Mouse (Mus musculus) adrenal gland, adult 2 months (tissue): ENCODE results near the gene Vhl. TPM values are rescaled to one million over a fixed set of nuclear protein-coding genes. Genes with fewer than 3 reads are reported as not detected.

Experiments
- DNase-seq: peaks from one replicate; pipeline ENCODE4 v3.0.0; 2021
- long read RNA-seq: library from polyadenylated mRNA; stranded (forward); transcript quantifications from one replicate; pipeline ENCODE4 v2.0.0, GENCODE M21; 2021
- polyA plus RNA-seq: library from polyadenylated mRNA; depleted of rRNA; stranded (reverse); fragments of >200 nt; gene quantifications from 2 replicates; pipeline ENCODE4 v1.2.3, GENCODE M21; 2012; rRNA removed
- total RNA-seq, 2 experiments: library from RNA; stranded (reverse); gene quantifications; 2 replicates each; pipeline ENCODE4 v1.2.3; 2021

Gene Vhl
- total RNA-seq (10 to 100 TPM; 22.5 to 26.3 TPM), polyA plus RNA-seq (16.8 and 21.4 TPM in 2 replicates)
- long read RNA-seq, transcript Vhl-201 (3 exons, 2,792 nt): major isoform, 36 of 36 reads
- long read RNA-seq, partial matches to known transcripts: 0 of 36 reads
- long read RNA-seq, other reads (novel, unspliced or antisense): 0 of 36 reads

DNA sequence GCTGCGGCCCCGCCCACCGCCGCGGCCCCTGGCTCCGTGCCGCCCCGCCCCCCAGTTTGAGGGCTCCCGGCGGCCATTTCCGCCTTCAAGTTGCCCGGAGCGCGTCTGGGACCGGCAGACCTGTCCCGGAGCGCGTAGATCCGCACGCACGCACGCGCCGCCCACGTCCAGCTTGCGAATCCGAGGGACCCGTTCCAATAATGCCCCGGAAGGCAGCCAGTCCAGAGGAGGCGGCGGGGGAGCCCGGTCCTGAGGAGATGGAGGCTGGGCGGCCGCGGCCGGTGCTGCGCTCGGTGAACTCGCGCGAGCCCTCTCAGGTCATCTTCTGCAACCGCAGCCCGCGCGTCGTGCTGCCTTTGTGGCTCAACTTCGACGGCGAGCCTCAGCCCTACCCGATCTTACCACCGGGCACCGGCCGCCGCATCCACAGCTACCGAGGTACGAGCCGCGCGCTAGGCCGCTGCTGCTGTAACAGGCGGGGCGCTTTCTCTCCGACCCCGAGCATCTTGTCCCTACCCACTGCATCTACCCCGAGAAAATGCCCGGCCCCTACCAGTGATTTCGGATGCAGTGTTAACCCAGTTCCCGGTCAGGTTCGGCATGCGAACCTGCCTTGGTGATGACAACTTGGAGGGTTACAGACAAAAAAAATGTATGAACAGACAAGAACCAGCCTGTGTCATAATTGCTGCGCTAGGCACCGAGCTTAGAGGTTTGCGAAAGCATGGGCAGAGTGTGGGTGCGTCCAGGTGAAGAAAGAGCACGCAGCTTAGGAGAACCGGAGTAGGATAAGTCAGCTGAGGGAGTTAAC, at the start of gene Vhl:
Gene Vhl (plus strand): TSS at position 19 of the 811 bp plus-strand sequence.
- peak; percentile 94 for DNase-seq

DNA sequence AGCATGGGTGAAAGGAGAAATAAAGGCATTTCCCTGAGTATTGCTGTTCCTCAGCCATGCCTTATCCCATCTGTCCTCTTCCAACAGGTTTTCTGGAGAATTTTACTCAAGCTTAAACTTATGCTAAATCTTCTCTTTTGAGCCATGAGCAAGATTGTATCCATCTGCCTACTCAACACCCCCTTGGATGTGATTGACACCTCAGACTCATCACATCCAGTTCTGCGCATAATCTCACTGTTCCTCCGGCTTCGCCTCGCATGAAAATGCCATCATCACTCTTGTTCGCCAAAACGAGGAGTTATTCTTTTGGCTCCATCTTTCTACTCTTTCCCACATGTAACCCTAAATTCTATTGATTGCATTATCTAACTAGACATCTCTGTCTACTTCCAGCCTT, 47.7 kb upstream of the Vhl start:
- DNase-seq: no peak

DNA sequence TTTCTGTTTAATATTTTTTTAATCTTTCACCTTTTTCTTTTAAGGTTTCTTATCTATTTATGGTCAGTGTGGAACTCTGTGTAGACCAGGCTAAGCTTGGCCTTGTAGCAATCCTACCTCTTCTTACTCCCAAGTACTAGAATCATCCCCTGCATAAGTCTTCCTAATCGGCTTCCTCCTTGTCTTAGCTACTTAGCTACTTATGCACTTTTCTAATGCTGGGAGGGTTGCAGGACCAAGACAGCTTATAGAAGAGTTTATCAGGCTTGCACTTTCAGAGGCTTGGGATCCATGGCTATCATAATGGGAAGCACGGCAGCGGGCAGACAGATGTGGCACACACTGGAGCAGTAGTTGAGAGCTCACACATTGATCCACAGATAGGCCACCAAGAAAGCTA, 44.5 kb upstream of the Vhl start:
- no peak for DNase-seq

DNA sequence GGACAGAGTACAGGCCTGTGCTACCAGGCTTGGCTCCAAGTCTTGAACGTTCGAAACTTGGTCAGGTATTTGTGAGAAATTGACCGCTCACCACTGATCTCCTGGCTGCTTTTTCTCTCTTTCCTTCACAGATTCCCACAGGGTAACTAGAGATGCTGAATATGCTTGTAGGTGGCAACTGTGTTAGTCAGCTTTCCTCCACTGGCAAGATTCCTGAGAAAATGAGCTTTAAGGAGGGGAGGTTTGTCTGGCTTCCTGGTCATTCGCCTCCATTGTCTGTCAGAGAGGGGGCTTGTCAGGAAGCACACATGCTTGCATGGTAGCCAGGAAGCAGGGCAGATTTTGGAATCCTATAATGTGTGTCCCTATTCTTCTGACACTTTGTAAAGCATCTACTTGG, 40.7 kb upstream of the Vhl start:
- DNase-seq: no peak

DNA sequence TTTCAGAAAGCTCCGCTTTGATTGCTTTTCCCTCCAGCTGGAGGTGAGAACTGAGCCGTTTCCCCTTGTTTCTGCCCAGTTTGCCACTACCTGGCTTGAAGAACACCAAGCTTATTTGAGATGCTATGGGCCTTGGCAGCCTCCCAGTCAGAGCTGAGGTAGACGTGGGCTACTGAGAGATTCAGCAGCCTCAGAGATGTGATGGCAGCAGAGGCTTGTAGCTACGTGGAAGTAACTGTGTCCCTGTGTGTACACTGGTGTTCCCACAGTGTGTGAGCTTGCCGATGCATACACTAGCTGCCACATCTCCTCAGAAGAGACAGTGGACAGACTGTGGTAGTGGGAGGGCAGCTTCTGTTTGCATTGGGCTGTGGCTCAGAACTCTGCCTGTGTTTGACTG, 38.7 kb upstream of the Vhl start:
- no peak for DNase-seq

DNA sequence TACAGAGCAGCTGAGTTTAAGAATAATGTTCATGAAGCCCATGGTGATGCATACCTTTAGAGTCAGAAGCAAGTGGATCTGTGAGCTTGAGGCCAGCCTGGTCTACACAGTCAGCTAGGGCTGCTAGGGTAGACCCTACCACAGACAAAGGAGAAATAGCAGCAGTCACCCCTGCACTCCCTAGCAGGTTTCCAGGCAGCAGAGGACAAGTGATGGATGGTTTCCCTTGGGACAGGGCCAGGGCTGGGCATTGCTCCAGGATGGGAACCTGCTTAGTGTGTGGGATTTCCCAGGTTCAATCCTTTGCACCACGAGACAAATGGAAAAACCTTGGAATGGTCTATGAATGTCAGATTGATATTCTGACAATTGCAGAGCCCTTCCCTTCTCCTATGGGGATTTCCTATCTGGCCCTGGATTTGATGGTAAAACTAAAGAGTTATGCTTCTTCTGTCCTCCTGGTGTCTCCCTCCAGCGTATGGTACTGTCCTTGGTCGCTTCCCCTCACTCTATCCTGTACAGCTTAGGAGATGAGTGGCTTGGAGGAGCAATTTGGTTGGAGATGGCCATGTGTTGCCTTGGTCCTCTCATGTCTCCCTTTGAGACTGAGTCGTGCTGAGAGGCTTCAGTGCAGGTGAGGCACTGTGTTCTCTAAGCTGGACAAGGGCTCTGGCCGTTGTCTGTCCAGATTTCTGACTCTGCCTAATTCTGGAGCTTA, 37.1 kb upstream of the Vhl start:
- peak; percentile 83 for DNase-seq

DNA sequence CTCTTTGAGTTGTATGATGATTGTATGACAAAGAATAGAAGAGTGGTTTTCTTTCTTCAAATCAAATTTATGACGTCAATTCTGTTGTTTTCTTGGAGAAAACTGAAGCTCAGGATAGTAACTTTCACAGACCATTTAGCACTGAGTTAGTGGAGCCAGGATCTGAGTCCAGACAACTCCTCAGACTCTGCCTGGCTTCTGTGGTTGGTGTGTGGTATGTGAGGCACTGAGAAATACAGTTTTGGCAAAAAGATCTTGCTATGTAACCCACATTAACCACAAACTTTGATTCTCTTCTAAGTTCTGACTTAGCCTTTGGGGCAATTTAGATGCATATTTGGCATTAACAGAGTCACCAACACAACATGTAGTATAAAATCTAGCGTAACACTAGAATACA, 31.1 kb upstream of the Vhl start:
- DNase-seq: no peak

DNA sequence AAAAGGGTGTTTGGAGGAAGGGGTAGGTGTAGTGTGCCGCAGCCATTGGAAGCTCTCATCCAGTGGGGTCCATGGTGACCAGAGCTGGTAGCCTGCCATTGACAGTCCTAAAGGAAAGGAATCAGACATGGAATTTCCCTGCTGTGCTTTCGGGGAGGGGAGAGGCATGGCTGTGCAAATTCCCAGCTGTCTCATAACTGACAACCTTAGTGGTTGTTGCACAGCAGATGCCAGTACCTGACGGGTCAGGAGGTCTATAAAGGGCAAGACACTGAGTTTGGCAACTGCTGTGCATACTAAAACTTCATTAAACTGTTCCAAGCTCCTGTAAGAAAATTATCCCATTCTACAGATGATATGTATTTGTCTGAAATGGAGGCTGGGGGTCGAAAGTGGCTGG, 25.8 kb upstream of the Vhl start:
- no peak for DNase-seq

DNA sequence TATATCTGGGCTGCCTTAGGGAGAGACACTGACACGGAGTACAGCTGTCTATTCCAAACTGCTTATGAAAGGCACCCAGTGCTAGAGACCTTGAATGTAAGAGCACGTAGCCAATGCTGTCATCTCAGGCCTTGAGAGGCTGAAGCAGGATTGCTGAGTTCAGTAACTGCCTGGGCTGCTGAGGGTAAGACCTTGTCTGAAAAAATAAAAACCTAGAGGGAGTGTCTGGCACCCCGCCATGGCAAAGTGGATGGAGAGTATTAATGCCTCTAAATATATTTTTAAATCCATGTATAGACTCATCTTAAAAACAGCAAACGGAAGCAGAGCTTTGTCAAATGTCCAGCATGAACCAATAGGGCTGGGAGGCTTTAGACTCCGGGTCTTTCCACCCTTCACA, 23.9 kb upstream of the Vhl start:
- DNase-seq: peak; percentile 89

DNA sequence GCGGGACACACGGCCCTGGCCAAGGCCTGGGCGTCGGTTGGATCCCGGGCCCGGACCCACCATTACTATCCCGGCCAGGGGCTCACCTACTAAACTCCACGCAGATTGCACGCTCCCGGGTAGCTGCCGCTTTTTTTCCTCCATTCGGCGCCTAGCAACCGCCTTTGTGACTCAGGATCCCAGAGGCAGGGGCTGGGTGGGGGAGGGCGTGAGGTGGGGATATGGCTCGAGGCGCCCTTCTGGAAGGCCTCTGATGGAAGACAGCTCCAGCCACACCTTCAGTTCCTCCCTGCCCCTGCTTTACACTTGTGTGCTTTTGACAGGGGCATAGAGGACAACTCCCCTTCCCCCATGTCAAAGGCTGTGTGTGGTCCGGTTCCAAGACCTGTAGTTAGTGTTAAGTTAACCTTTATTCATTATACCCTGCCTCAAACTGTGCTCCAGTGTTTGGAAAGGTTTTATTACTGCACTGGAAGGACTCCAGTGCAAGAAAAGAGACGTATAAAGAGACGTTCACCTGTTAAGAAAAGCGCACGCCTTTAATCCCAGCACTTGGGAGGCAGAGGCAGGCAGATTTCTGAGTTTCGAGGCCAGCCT, 23.1 kb upstream of the Vhl start, which contains the start of gene Fancd2os:
Gene Fancd2os (minus strand): TSS at position 173 of the 597 bp plus-strand sequence.
- DNase-seq: peak; percentile 27

DNA sequence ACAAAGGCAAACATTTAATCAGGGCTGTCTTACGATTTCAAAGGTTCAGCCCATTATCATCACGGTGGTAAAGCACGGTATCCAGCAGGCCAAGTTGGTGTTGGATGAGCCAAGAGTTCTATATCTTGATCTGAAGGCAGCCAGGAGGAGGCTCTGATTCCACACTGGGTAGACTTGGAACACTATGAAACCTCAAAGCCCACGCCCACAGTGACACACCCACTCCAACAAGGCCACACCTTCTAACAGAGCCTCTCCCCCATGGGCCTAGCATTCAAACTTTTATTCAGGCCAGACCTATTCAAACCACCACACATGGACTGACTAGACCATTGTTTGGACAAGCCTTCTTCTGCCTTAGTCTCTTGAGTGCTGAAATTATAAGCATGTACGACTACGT, 20.9 kb upstream of the Vhl start:
- no peak for DNase-seq

DNA sequence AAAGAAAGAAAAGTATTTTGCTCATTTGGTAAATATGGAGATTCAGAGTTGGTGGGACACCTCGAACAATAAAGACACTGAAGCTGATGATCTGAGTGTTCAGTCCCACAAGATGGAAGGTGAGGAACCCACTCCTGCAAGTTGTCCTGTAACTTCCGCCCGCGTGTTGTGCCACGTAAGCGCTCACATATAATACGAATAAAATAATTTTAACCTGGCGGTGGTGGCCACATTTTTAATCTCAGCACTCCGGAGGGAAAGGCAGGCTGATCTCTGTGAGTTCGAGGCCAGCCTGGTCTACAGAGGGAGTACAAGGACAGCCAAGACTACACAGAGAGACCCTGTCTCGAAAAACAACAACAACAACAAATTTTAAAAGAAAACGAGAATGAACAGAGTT, 19.8 kb upstream of the Vhl start:
- no peak for DNase-seq

DNA sequence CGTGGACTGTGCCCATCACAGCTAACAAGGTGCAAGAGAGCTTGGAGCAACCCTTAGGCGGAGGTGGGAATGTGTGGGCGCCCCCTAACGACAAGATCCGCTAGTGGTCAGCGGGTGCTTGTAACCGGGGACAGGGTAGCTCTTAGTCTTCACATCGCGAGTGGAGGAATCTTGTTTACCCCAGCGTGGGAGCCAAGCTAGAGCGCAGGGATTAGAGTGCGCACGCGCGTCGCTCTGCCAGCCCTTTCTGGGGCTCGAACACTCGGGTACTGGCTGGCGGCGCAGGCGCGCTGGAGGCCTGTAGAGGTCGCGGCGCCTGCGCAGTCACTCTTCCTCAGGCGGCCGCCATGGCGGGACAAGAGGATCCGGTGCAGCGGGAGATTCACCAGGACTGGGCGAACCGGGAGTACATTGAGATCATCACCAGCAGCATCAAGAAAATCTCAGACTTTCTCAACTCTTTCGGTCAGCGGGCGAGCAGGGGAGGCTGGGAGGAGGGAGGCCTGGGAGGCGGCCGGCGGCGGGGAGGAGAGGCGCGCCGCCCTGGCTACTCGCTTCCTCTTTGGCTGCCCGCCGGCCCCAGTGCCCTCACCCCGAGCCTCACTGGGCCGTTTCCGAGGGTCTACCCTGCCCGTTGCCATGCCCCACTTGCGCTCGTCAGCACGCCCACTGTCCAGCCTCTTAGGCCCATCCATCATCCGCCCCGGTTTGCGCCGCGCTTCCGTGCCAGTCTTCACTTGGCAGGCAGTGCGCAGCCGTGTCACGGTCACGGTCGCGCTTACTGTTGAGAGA, 19.1 kb upstream of the Vhl start, which contains the start of gene Brk1:
Gene Brk1 (plus strand): TSS at position 341 of the 792 bp plus-strand sequence.
- DNase-seq: peak; percentile 93

DNA sequence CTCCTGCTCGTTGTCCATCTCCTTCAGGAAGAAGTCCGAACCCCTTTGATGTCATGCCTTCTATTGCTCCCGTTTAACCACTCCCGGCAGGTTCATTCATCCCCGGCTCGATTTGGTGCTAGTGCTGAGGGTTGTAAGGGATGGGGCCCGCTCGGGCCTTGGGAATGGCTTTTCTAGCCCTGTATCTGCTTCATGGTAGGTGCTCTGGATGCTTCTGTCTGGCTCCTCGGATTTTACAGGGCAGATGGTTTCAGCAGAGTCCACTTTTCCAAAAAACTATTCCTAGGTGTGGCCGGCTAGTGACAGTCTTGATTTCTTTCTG, 18.6 kb upstream of the Vhl start:
- DNase-seq: no peak

DNA sequence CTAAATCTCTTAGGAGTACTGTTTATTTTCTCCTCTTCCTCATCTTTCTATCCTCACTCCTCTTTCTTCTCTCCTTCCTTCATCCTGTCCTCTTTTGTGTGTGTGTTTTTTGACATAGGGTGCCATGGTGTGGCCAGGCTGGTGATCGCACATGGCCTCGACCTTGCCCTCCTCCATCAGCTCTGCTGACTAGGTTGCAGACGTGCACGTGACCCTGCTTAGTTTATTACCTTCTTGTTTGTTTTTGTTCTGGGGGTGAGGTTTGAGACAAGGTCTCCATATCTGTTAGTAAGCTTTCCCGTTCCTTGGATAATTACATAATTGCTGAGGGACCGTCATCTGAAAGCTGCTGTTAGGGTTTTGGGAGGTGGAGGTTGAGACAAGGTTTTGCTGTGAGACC, 14.9 kb upstream of the Vhl start:
- peak; percentile 73 for DNase-seq

DNA sequence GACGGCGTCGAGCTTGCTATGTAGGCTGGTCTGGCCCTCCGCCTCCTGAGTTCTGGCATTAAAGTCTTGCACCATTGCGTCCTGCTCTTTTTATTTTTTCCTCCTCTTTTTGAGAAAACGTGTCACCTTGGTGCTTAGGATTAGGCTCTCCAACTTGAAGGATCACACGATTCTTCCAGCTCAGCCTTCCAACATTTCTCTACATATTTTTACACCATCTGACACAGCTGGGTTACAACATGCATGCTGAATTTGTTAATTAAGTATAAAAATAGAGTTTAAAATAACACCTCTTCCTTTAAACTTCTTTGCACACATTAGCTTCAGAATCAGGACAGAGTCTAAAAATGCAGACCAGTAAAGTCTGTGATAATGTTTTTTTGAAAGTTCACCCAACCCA, 14.5 kb upstream of the Vhl start:
- no peak for DNase-seq

DNA sequence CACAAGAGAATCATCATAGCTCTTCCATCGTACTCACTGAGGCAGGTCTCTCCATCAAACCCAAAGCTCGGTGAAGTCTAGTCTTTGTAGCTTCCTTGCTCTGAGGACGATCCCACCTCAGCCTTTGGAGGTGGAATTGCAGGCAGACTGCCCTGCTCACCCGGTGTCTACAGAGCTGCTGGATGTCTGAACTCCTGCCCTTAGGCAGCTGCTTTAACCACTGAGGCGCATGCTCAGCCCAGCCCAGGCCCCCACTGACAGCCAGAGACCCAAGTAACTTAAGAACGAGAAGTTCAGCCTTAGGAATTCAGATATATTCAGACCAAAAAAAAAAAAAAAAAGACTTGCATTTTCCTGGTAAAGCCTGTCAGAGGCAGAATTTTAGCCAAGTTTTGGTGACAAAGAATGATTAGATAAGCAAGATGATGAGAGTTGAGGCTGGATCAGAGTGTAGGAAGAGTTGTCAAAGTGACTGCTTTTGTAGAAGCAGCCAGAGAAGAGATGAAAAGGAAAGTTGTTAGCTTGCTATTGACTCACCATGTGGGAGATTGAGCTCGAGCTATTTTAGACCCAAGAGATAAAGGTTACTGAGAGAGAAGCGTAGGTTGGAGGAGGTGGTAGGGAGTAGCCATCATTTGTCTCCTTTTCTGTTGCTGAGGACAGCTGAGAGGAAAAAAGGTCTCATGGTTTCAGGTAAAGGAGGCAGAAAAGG, 11.3 kb upstream of the Vhl start:
- DNase-seq: no peak

DNA sequence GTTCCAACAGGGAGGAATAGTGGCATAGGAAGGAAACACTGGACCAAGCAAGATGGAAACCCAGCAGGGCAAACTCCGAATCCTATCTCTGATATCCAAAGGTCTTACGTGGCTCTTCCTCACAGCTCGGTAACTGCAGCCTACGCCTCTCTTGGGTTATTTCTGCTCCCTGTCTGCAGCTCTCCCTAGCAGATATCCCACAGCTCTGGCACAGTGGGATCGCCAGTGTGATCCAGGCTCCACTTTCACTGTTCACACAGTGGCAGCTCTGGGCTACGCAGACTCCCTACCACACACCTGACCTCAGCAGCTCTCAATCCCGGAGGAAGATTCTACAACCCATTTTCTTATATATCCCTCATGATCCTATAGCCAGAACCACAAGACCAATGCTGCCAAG, 9.6 kb upstream of the Vhl start:
- no peak for DNase-seq

DNA sequence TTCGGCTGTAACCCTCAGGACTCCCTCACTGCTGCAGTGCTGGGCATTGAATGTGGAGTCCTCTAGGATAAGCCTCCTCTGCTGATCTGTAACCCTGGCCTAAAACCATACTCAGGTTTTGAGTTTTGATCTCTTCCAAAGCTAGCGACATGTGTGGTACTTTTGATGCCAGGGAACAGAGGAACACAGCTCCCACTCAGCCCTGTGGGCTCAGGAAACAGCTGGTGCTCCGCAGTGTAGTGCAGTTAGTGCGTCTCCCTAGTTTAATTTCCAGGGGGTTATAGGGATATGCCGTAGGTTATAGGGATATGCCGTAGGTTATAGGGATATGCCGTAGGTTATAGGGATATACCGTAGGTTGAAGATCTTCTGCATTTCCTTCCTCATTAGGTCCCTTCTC, 8.8 kb upstream of the Vhl start:
- no peak for DNase-seq

DNA sequence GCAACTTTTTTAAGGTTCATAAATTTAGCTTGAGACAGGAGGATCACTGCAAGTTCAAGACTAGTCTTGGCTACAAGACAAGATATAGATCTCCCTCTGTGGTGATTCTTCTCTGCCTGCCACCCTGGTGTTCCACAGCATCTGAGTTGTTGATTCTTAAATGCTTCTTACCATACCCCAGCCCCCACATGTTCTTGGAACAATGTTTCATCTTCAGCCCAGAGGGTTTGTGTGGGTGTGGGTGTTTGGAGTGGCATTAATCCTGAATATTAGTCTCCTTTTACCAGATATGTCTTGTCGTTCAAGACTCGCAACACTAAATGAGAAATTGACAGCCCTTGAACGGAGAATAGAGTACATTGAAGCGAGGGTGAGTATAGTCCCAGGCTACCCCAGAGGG, 8.3 kb upstream of the Vhl start:
- no peak for DNase-seq

DNA sequence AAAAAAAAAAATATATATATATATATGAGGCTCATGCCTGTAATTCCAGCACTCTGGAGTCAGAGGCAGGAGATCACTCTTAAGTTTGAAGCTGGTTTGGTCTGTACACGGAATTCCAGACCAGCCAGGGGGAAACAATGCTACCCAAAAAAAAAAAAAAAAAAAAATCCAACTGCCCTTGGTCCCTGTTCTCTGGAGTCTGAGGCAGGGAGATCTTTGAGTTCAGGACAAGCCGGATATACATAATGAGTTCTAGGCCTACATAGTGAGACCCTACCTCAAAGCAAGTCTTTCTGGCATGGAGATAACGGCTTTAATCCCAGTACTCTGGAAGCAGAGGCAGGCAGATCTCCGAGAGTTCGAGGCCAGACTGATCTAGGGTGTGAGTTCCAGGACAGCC, 373 bp upstream of the Vhl start:
- no peak for DNase-seq
